Mouse (Mus musculus) embryonic stem cell, embryonic (primary cell): Measurements from ENCODE around the gene Wbp1.

Source experiments
- CTCF ChIA-PET, 4 experiments: fragments of 300-600 bp in 2 of 4; fragments of 350-600 bp in 2 of 4; sonication (Branson Sonifier 250); formaldehyde crosslinking; loops; one replicate each; lab custom pipeline; 2022; ENCODE audit warnings: inconsistent platforms in 2 of 4; lab: Charles Lee
- POLR2A ChIA-PET, 4 experiments: fragments of 300-600 bp in 2 of 4; fragments of 350-600 bp in 2 of 4; sonication (Branson Sonifier 250); formaldehyde crosslinking; loops; one replicate each; lab custom pipeline; 2022; ENCODE audit warnings: antibody characterized with exemption in 4 of 4, inconsistent platforms in 1 of 4; lab: Charles Lee

The Wbp1 gene

DNA sequence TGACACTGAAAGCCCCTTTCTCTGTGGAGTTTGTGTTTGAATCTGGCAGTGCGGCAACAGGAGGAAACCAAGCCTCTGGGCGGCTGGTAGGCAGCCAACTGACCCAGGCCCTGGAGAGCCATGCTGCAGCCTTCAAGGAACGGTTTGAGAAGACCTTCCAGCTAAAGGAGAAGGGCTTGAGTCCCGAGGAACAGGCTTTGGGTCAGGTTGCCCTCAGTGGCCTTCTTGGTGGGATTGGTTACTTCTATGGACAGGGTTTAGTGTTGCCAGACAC is 4.3 kb downstream of the Wbp1 start:
- ChIA-PET POLR2A (interaction anchor here (0.6 to 8.8 kb wide), 8 partner anchors 9 to 63 kb away, joined by 3 to 75 read pairs (median 5); partner anchors contain the start of genes 1700003E16Rik (in 1 of the 4), Aup1 (in 1 of the 4), Htra2 (in 1 of the 4) and Mrpl53 (in 1 of the 4)), CTCF (interaction anchor here in 1 of 4 experiments (1.1 to 1.6 kb wide), 2 partner anchors 9 to 16 kb away, joined by 3 to 5 read pairs; partner anchors contain the start of genes Ccdc142 and Gm42688)

- POLR2A ChIA-PET, result interaction anchor here in 3 of 4 experiments (0.8 to 8.8 kb wide), 9 partner anchors 8 to 62 kb away, joined by 3 to 75 read pairs (median 3); partner anchors contain the start of genes 1700003E16Rik (in 1 of the 3), Aup1 (in 1 of the 3), Htra2 (in 1 of the 3) and Mrpl53 (in 1 of the 3)
- CTCF ChIA-PET, result interaction anchor here in 1 of 4 experiments (1.1 kb wide), 1 partner anchor 15 kb away, joined by 3 read pairs; the partner anchor contains the start of genes Ccdc142 and Gm42688
Observed at GRCm38 (mm10) chr6:83116373-83117164, 4.8 kb downstream of the Wbp1 start.

- ChIA-PET CTCF (interaction anchor here in 1 of 4 experiments (0.7 kb wide), 1 partner anchor 54 kb away, joined by 3 read pairs; no protein-coding TSS in a partner anchor), POLR2A (interaction anchor here in 1 of 4 experiments (0.8 to 6.4 kb wide), 4 partner anchors 7 to 61 kb away, joined by 3 to 41 read pairs (median 3); partner anchors contain the start of genes Aup1, Htra2 and Mrpl53)
Observed at GRCm38 (mm10) chr6:83115682-83116372, 5.5 kb downstream of the Wbp1 start.

DNA sequence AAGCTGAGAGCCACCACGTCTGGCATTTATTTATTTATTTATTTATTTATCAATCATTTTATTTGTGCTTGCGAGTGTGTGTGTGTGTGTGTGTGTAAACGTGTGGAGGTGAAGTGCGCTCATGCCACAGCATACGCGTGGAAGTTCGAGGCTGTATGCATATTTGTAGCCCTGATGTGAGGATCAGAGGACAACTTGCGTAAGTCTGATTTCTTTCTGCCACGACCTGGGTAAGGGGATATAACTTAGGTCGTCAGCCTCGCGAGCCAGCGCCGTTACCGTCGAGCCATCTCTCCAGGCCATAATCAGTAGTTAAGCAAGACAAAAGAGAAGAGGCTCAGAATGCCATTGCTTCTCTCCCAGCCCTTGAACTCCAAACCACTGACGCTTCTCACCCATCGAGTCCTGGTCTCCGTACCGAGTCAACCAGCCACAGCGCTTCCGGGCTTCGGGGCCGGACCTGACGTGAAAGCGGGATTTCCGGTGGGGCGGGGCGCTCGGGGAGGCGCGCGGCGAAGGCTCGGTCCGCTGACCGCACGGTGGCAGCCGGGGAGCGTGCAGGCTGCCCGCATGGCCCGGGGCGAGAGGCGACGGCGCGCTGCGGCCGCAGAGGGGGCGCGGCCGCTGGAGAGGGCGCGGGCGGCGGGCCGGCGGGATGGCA is 6.2 kb downstream of the Wbp1 start, which contains the start of gene Mogs:
Mogs (plus strand) TSS at position 486 of the 661 bp plus-strand sequence.
- ChIA-PET POLR2A (interaction anchor here in 3 of 4 experiments (0.6 to 6.4 kb wide), 13 partner anchors 7 to 197 kb away, joined by 3 to 41 read pairs (median 3); partner anchors contain the start of genes Ccdc142 (in 1 of the 3), Gm42688 (in 1 of the 3) and Mrpl53 (in 1 of the 3)), CTCF (interaction anchor here in 1 of 4 experiments (0.6 to 0.7 kb wide), 2 partner anchors 12 to 55 kb away, joined by 3 to 4 read pairs; no protein-coding TSS in a partner anchor)

GRCm38 (mm10) chr6:83111510-83112136 is 9.7 kb downstream of the Wbp1 start:
- CTCF ChIA-PET, result interaction anchor here in 1 of 4 experiments (0.7 kb wide), 1 partner anchor 160 kb away, joined by 5 read pairs; no protein-coding TSS in a partner anchor
- POLR2A ChIA-PET, result interaction anchor here in 3 of 4 experiments (0.7 to 4.0 kb wide), 8 partner anchors 9 to 15 kb away, joined by 3 to 16 read pairs (median 4); partner anchors contain the start of genes Ccdc142 (in 2 of the 3), Gm42688 (in 2 of the 3), Ino80b (in 1 of the 3) and Wbp1 (in 1 of the 3)

GRCm38 (mm10) chr6:83108762-83109668 is 12.3 kb downstream of the Wbp1 start, which contains the start of gene Mrpl53:
TSS of gene Mrpl53 (plus strand) at chr6:83109040.
- ChIA-PET CTCF (interaction anchor here in 3 of 4 experiments (0.6 to 1.6 kb wide), 5 partner anchors 18 to 781 kb away, joined by 3 to 12 read pairs (median 5); no protein-coding TSS in a partner anchor), POLR2A (interaction anchor here (0.5 to 6.6 kb wide), 19 partner anchors 7 to 636 kb away, joined by 3 to 41 read pairs (median 3); partner anchors contain the start of genes Wbp1 (in 3 of the 4), 1700003E16Rik (in 1 of the 4), Ccdc142 (in 1 of the 4) and Dqx1 (in 1 of the 4))

DNA sequence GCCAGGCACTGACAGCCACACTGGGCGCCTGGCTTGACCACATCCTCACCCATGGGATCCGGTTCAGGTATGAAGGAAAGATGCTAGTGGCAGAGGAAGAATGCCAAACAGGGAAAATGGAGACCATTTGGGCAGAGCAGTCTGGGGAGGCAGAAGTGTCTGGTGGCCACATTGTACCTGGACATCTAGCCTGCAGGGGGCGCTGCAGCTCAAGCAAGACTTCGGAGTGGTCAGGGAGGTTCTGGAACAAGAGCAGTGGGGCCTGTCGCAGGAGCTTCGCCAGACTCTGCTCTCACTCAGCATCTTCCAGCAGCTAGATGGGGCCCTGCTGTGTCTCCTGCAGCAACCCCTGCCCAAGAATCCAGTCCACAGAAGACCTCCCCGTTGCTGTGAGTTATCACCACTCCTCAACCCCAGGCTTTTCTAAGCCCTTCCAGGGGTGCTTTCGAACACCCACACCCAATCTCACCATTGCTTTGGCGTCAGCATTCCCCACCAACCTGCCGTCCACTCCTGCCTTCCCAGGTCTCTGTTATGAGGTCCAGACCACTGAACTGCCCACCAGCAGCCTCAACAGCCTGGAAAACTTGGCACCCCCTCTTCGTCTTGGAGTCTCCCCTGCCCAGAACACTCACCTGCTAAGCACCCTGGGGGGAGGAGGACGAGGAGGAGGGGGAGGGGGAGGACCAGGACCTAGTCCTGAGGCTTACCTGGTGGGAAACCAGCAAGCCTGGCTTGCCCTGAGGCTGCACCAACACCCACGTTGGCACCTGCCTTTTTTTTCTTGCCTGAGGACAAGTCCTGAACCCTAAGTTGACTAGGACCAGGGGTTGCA is 13.6 kb downstream of the Wbp1 start:
- CTCF ChIA-PET, result interaction anchor here (0.5 to 2.6 kb wide), 30 partner anchors 10 to 334 kb away, joined by 3 to 15 read pairs (median 4); partner anchors contain the start of genes Aup1 (in 2 of the 4), Wbp1 (in 2 of the 4), 1700003E16Rik (in 1 of the 4) and Dctn1 (in 1 of the 4)

DNA sequence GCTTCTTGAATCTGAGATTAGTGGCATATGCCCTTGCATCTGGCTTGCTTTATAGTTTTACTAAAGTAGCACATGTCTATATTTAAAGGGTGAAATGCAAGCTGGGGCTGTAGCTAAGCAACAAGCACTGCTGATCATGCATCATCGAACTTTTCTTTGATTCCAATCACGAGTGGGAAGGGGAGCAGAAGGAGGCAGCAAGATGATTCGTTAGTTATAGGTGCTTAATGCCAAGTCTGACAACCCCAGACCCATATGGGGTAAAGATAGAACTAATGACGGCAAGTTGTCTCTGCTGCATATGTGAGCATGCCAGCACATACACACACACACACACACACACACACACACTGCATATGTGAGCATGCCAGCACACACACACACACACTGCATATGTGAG is 17.2 kb downstream of the Wbp1 start:
- POLR2A ChIA-PET, result interaction anchor here in 3 of 4 experiments (0.7 to 3.7 kb wide), 7 partner anchors 16 to 406 kb away, joined by 3 to 22 read pairs (median 3); partner anchors contain the start of genes Lbx2 (in 1 of the 3) and Wbp1 (in 1 of the 3)
- CTCF ChIA-PET, result interaction anchor here in 3 of 4 experiments (0.6 to 3.5 kb wide), 3 partner anchors 23 to 161 kb away, joined by 3 to 22 read pairs (median 6); partner anchors contain the start of gene Aup1 (in 1 of the 3)

More for the DNA sequence above, 13.6 kb downstream of the Wbp1 start:
- POLR2A ChIA-PET, result interaction anchor here in 3 of 4 experiments (0.7 to 6.6 kb wide), 15 partner anchors 10 to 218 kb away, joined by 3 to 41 read pairs (median 4); partner anchors contain the start of genes Wbp1 (in 2 of the 3), 1700003E16Rik (in 1 of the 3), Mob1a (in 1 of the 3) and Mthfd2 (in 1 of the 3)

DNA sequence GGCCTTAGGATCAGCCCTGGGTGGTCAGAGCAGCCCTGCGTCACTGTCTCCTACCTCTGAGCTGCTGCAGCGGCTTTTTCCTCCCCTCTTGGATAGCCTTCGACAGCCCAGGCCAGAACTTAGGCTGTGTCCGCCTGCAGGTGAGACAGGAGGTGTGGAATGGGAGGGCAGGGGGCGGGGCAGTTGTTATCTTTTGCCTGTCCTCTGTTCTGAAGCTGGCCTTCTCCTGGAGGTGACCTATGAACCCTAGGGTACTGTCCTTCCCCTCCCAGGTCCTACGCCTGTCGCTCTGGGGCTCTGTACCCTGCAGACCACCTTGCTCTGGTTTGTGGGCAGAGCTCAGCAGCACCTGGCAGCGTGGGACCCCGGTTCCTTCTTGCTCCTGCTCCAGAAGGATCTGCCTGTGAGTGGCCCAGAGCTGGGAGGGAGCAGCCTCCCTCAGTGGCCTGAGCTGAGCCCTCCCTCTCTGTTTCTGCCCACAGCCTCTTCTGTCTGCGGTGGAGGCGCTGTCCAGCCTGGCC is 18.2 kb downstream of the Wbp1 start:
- ChIA-PET POLR2A (interaction anchor here in 2 of 4 experiments (0.6 to 3.7 kb wide), 13 partner anchors 16 to 468 kb away, joined by 3 to 30 read pairs (median 5); partner anchors contain the start of genes Lbx2 (in 1 of the 2), Pcgf1 (in 1 of the 2) and Wbp1 (in 1 of the 2)), CTCF (interaction anchor here in 3 of 4 experiments (0.8 to 3.5 kb wide), 7 partner anchors 59 to 176 kb away, joined by 3 to 25 read pairs (median 14); partner anchors contain the start of gene Dctn1 (in 1 of the 3))

- CTCF ChIA-PET, result interaction anchor here (0.5 to 3.5 kb wide), 67 partner anchors 8 to 448 kb away, joined by 3 to 43 read pairs (median 4); partner anchors contain the start of genes Dctn1 (in 3 of the 4), Wbp1 (in 3 of the 4), Aup1 (in 2 of the 4) and Dqx1 (in 2 of the 4)
- POLR2A ChIA-PET, result interaction anchor here (0.6 to 3.7 kb wide), 72 partner anchors 8 to 322 kb away, joined by 3 to 48 read pairs (median 4); partner anchors contain the start of genes Wbp1 (in 4 of the 4), 1700003E16Rik (in 3 of the 4), Aup1 (in 3 of the 4) and Htra2 (in 3 of the 4)
Observed at GRCm38 (mm10) chr6:83101688-83102556, 19.4 kb downstream of the Wbp1 start.

GRCm38 (mm10) chr6:83101316-83101687 is 20.1 kb downstream of the Wbp1 start, which contains the start of the genes Ccdc142 and Gm42688:
TSS of gene Ccdc142 (plus strand) at chr6:83101601.
TSS of gene Gm42688 (plus strand) at chr6:83101617.
- ChIA-PET CTCF (interaction anchor here (0.5 to 3.5 kb wide), 58 partner anchors 8 to 447 kb away, joined by 3 to 43 read pairs (median 5); partner anchors contain the start of genes Dctn1 (in 3 of the 4), Wbp1 (in 3 of the 4), Lbx2 (in 2 of the 4) and Pcgf1 (in 2 of the 4)), POLR2A (interaction anchor here (0.6 to 3.7 kb wide), 62 partner anchors 9 to 838 kb away, joined by 3 to 48 read pairs (median 4); partner anchors contain the start of genes 1700003E16Rik (in 3 of the 4), Aup1 (in 3 of the 4), Htra2 (in 3 of the 4) and Wbp1 (in 3 of the 4))

GRCm38 (mm10) chr6:83098411-83098810 is 22.9 kb downstream of the Wbp1 start:
- ChIA-PET POLR2A (interaction anchor here in 3 of 4 experiments (0.5 to 1.6 kb wide), 5 partner anchors 11 to 130 kb away, joined by 3 to 5 read pairs (median 3); partner anchors contain the start of gene Pcgf1 (in 1 of the 3)), CTCF (interaction anchor here in 3 of 4 experiments (0.6 to 3.2 kb wide), 4 partner anchors 8 to 127 kb away, joined by 3 to 8 read pairs (median 4); no protein-coding TSS in a partner anchor)
